Mouse (Mus musculus) C2C12 (cell line): ENCODE data around the gene Dusp14.

Experiments
- CEBPB ChIP-seq: IDR thresholded peaks from one replicate; pipeline ENCODE4 v1.6.1; 2011; ENCODE audit warnings: low read depth, mild to moderate bottlenecking, control low read depth, moderate library complexity
- CTCF ChIP-seq: IDR thresholded peaks from one replicate; pipeline ENCODE4 v1.5.1; 2011; ENCODE audit not compliant: control insufficient read depth, insufficient read depth, insufficient read length
- FOSL1 ChIP-seq: IDR thresholded peaks from one replicate; pipeline ENCODE4 v1.8.0; 2011; ENCODE audit warnings: mild to moderate bottlenecking, low read length; ENCODE audit not compliant: poor library complexity, insufficient read depth, severe bottlenecking
- MAX ChIP-seq: IDR thresholded peaks from one replicate; pipeline ENCODE4 v1.6.1; 2011; ENCODE audit warnings: mild to moderate bottlenecking, control low read depth
- MYOD1 ChIP-seq: IDR thresholded peaks from one replicate; pipeline ENCODE4 v1.6.1; 2011; ENCODE audit warnings: low read depth; ENCODE audit not compliant: control insufficient read depth, insufficient read length
- MYOG ChIP-seq: IDR thresholded peaks from one replicate; pipeline ENCODE4 v1.6.1; 2011; ENCODE audit not compliant: control insufficient read depth, insufficient read length; ENCODE audit errors: extremely low read depth
- USF1 ChIP-seq: IDR thresholded peaks from one replicate; pipeline ENCODE4 v1.6.1; 2011; ENCODE audit warnings: low read depth, mild to moderate bottlenecking, control low read depth, moderate library complexity

DNA sequence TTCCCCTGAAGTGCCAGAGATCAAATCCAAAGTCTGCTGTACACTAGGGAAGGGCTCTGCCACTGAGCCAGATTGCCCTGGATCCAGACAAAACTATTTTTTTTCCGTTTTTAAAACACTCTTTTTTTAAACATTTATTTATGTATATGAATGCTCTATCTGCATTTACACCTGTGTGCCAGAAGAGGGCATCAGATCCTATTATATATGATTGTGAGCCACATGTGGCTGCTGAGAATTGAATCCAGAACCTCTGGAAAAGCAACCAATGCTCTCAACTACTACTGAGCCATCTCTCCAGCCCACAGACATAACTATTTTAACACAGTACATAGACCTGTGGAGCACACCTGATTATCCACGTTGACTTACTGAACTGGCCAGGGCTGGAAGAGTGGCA, 47.2 kb upstream of the Dusp14 start:
- no peak for TF ChIP-seq CTCF
- TF ChIP-seq MYOG, result no peak
- TF ChIP-seq MAX, result no peak
- no peak for TF ChIP-seq USF1
- TF ChIP-seq CEBPB, result no peak
- no peak for TF ChIP-seq FOSL1
- no peak for TF ChIP-seq MYOD1
